Mouse (Mus musculus) thymus, adult 2 months (tissue): Measurements from ENCODE around the gene Rarres1. TPM values are rescaled to one million over a fixed set of nuclear protein-coding genes. Genes with fewer than 3 reads are reported as not detected.

Experiments
- DNase-seq: peaks from one replicate; pipeline ENCODE4 v3.0.0; 2021
- H3K27ac ChIP-seq: fragments of 200-500 bp; 2 replicates; pipeline ENCODE4 v1.5.1; 2012; ENCODE audit warnings: low read length, control low read depth; ENCODE audit not compliant: control insufficient read depth, insufficient read depth
- H3K27me3 ChIP-seq: fragments of 200-500 bp; 2 replicates; pipeline ENCODE4 v1.6.1; 2012; ENCODE audit warnings: mild to moderate bottlenecking, low read length, moderate library complexity, mixed read lengths; ENCODE audit not compliant: control insufficient read depth, insufficient read depth
- H3K36me3 ChIP-seq: fragments of 200-500 bp; 2 replicates; pipeline ENCODE4 v1.6.1; 2012; ENCODE audit warnings: mild to moderate bottlenecking, low read length, moderate library complexity; ENCODE audit not compliant: control insufficient read depth, insufficient read depth
- H3K4me1 ChIP-seq: fragments of 200-500 bp; replicated peaks from 2 replicates; pipeline ENCODE4 v1.6.1; 2012; ENCODE audit warnings: low read length; ENCODE audit not compliant: control insufficient read depth, insufficient read depth
- H3K4me3 ChIP-seq: fragments of 200-500 bp; 2 replicates; pipeline ENCODE4 v1.5.1; 2012; ENCODE audit warnings: mild to moderate bottlenecking, low read length, control low read depth, moderate library complexity; ENCODE audit not compliant: control insufficient read depth, insufficient read depth
- CTCF ChIP-seq: fragments of 200-500 bp; IDR thresholded peaks from 2 replicates; pipeline ENCODE4 v1.5.1; 2012; ENCODE audit warnings: mild to moderate bottlenecking, control low read depth, low read length, moderate library complexity, borderline replicate concordance; ENCODE audit not compliant: control insufficient read depth, poor library complexity, insufficient read depth; ENCODE audit errors: extremely low read depth
- POLR2A ChIP-seq: fragments of 200-500 bp; IDR thresholded peaks from 2 replicates; pipeline ENCODE4 v1.6.1; 2012; ENCODE audit warnings: mild to moderate bottlenecking, low read length, control low read depth, moderate library complexity; ENCODE audit not compliant: control insufficient read depth, poor library complexity, insufficient read depth; ENCODE audit errors: extremely low read depth
- WGBS: fragments of 180-500 bp; shearing (Covaris S2); methylation state at CpG from one replicate; pipeline ENCODE4 v1.1.7; 2018; 5-methylcytosine and 5-hydroxymethylcytosine counted together
- polyA plus RNA-seq: library from polyadenylated mRNA; depleted of rRNA; stranded (reverse); fragments of >200 nt; gene quantifications from 2 replicates; pipeline ENCODE4 v1.2.3, GENCODE M21; 2012

The Rarres1 gene
- polyA plus RNA-seq, 1 experiment, result 2.8 TPM

- Histone ChIP-seq H3K27ac (no peak overlapping the region), H3K4me1 (no peaks in the 10 kb centered on the region), H3K4me3 (no peak overlapping the region), H3K27me3 (no peaks in the 10 kb centered on the region; the same call in 1 of the 2 replicates), H3K36me3 (no peaks in the 10 kb centered on the region)
- 3% methylated on average over 5 of the region's 5 CpGs for WGBS
- DNase-seq, result peak; percentile 56
- TF ChIP-seq CTCF, result no peak
- no peak for TF ChIP-seq POLR2A
Observed at GRCm38 (mm10) chr3:67512807-67513206, 2.5 kb downstream of the Rarres1 start.

GRCm38 (mm10) chr3:67508216-67508892, 7.0 kb downstream of the Rarres1 start:
- no peak overlapping the region for H3K27ac ChIP-seq
- no peaks in the 10 kb centered on the region for H3K27me3 ChIP-seq
- 91% methylated on average over 10 of the region's 10 CpGs for WGBS
- no peak overlapping the region for H3K4me3 ChIP-seq
- H3K4me1 ChIP-seq, result no peaks in the 10 kb centered on the region
- no peak for DNase-seq
- no peak for TF ChIP-seq POLR2A
- no peak for TF ChIP-seq CTCF
- no peaks in the 10 kb centered on the region for H3K36me3 ChIP-seq

- Histone ChIP-seq H3K36me3 (no peaks in the 10 kb centered on the region), H3K27ac (no peak overlapping the region), H3K4me1 (no peaks in the 10 kb centered on the region), H3K4me3 (no peak overlapping the region), H3K27me3 (no peaks in the 10 kb centered on the region)
- DNase-seq, result no peak
- WGBS, result 92% methylated on average over 2 of the region's 2 CpGs
- TF ChIP-seq CTCF (no peak), POLR2A (no peak)
Observed at GRCm38 (mm10) chr3:67505286-67505685, 10.0 kb downstream of the Rarres1 start.

- Histone ChIP-seq H3K27ac (no peak overlapping the region), H3K4me3 (no peak overlapping the region), H3K4me1 (no peaks in the 10 kb centered on the region), H3K27me3 (no peaks in the 10 kb centered on the region), H3K36me3 (no peaks in the 10 kb centered on the region)
- 42% methylated on average over 3 of the region's 3 CpGs for WGBS
- no peak for TF ChIP-seq POLR2A
- TF ChIP-seq CTCF, result no peak
- DNase-seq, result no peak
Observed at GRCm38 (mm10) chr3:67503878-67504277, 11.4 kb downstream of the Rarres1 start.

- WGBS, result 93% methylated on average over 4 of the region's 4 CpGs
- Histone ChIP-seq H3K27me3 (no peaks in the 10 kb centered on the region), H3K27ac (no peak overlapping the region), H3K36me3 (no peaks in the 10 kb centered on the region), H3K4me1 (no peaks in the 10 kb centered on the region), H3K4me3 (no peak overlapping the region)
- TF ChIP-seq CTCF (no peak), POLR2A (no peak)
- no peak for DNase-seq
Observed at GRCm38 (mm10) chr3:67499406-67499791, 15.9 kb downstream of the Rarres1 start.

GRCm38 (mm10) chr3:67498773-67499405, 16.4 kb downstream of the Rarres1 start:
- Histone ChIP-seq H3K36me3 (no peaks in the 10 kb centered on the region), H3K4me1 (no peaks in the 10 kb centered on the region), H3K27ac (no peak overlapping the region), H3K4me3 (no peak overlapping the region), H3K27me3 (no peaks in the 10 kb centered on the region)
- DNase-seq, result no peak
- 89% methylated on average over 8 of the region's 8 CpGs for WGBS
- no peak for TF ChIP-seq POLR2A
- TF ChIP-seq CTCF, result no peak

- no peaks in the 10 kb centered on the region for H3K27me3 ChIP-seq
- 81% methylated on average over 2 of the region's 2 CpGs for WGBS
- H3K4me3 ChIP-seq, result no peak overlapping the region
- H3K36me3 ChIP-seq, result no peaks in the 10 kb centered on the region
- H3K27ac ChIP-seq, result no peak overlapping the region
- no peak for DNase-seq
- no peaks in the 10 kb centered on the region for H3K4me1 ChIP-seq
- TF ChIP-seq CTCF, result no peak
- no peak for TF ChIP-seq POLR2A
Observed at GRCm38 (mm10) chr3:67497998-67498397, 17.3 kb downstream of the Rarres1 start.
